Mouse (Mus musculus) forebrain, embryonic 13.5 days (tissue): ENCODE data around the gene Vill. TPM values are rescaled to one million over a fixed set of nuclear protein-coding genes. Genes with fewer than 3 reads are reported as not detected.

ENCODE experiments used
- ATAC-seq: fragments of 200-750 bp; cut with Nextera tagmentation; 2 replicates; pipeline ENCODE4 v1.8.0; 2017
- H3K27ac ChIP-seq: fragments of 300-500 bp; sonication (generic); 2 replicates; pipeline ENCODE4 v1.5.1; 2015; ENCODE audit warnings: inconsistent platforms, mild to moderate bottlenecking, moderate library complexity
- H3K27me3 ChIP-seq: fragments of 300-500 bp; sonication (generic); 2 replicates; pipeline ENCODE4 v1.6.1; 2015; ENCODE audit warnings: mild to moderate bottlenecking, inconsistent platforms
- H3K36me3 ChIP-seq: fragments of 300-500 bp; sonication (generic); 2 replicates; pipeline ENCODE4 v1.6.1; 2015; ENCODE audit warnings: mild to moderate bottlenecking, inconsistent platforms; ENCODE audit not compliant: poor library complexity, severe bottlenecking
- H3K4me1 ChIP-seq: fragments of 300-500 bp; sonication (generic); 2 replicates; pipeline ENCODE4 v1.6.1; 2015; ENCODE audit warnings: inconsistent platforms
- H3K4me2 ChIP-seq: fragments of 300-500 bp; sonication (generic); 2 replicates; pipeline ENCODE4 v1.6.1; 2015; ENCODE audit warnings: inconsistent platforms, mild to moderate bottlenecking, moderate library complexity
- H3K4me3 ChIP-seq: fragments of 300-500 bp; sonication (generic); 2 replicates; pipeline ENCODE4 v1.5.1; 2015; ENCODE audit warnings: mild to moderate bottlenecking, inconsistent platforms
- H3K9ac ChIP-seq: fragments of 300-500 bp; sonication (generic); 2 replicates; pipeline ENCODE4 v1.6.1; 2015; ENCODE audit warnings: mild to moderate bottlenecking, inconsistent platforms
- H3K9me3 ChIP-seq: fragments of 300-500 bp; sonication (generic); replicated peaks from 2 replicates; pipeline ENCODE4 v1.6.1; 2016; ENCODE audit warnings: inconsistent platforms
- WGBS: fragments of 180-500 bp; shearing (Covaris S2); methylation state at CpG from one replicate; pipeline ENCODE4 v1.1.7; 2015; 5-methylcytosine and 5-hydroxymethylcytosine counted together
- microRNA-seq: library from miRNA; unstranded; fragments of <30 nt; microRNA quantifications from one replicate; pipeline ENCODE4, GENCODE M21; 2016
- polyA plus RNA-seq: library from polyadenylated mRNA; unstranded; fragments of >200 nt; fragmentation: Nextera tagmentation; extraction: Ambion mirVana; gene quantifications from 2 replicates; pipeline ENCODE4 v1.2.1, GENCODE M21; 2015

Gene Vill
- polyA plus RNA-seq, 1 experiment from 2014 or later, result 3.9 TPM

DNA sequence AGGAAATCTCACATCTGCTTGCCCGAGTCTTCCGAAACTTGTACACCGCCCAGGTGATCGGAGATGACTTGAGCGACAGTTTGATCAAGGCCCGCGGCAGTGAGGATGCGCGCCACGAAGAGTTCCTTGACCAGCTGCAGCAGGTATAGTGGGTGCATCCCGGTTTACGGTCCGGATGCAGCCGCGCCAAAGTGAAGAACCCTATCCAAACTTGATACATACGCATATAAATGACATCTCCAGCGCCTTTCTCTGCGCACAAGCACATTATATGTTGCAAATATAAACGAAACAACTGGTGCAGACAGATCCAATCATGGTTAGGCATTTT, 50.2 kb downstream of the Vill start:
- ATAC-seq, result no peak
- 2% methylated on average over 19 of the region's 19 CpGs for WGBS

DNA sequence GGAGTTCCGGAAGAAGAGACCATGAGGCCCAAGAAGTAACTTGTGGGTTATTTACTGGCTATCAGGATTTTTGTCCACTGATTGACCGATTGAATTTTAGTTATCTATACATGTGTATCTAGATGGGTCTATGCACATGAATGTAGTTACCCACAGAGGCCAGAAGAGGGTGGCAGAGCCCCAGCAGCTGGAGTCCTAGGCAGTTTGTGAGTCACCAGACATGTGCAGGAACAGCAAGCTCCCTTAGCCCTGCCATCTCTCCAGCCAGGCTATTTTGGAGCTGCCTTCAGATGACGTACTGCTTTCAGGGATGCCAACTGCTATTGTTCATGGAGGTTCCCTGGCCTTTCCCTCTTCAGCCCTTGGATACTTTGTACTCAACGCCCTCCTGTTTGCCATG, 55.0 kb downstream of the Vill start:
- no peak for ATAC-seq
- Histone ChIP-seq H3K27ac (no peak overlapping the region), H3K4me1 (peaks cover 11% of the 10 kb centered on the region), H3K36me3 (no peaks in the 10 kb centered on the region), H3K9ac (no peak overlapping the region), H3K9me3 (no peaks in the 10 kb centered on the region), H3K4me3 (no peak overlapping the region), H3K4me2 (no peak overlapping the region), H3K27me3 (peaks cover 12% of the 10 kb centered on the region)
- 85% methylated on average over 4 of the region's 4 CpGs for WGBS

More for the DNA sequence above, 50.2 kb downstream of the Vill start:
- Histone ChIP-seq H3K9me3 (no peaks in the 10 kb centered on the region), H3K36me3 (no peaks in the 10 kb centered on the region), H3K4me2 (peak overlapping the region; percentile 84), H3K9ac (peak overlapping the region; percentile 61), H3K4me1 (peaks cover 20% of the 10 kb centered on the region), H3K27me3 (peaks cover 20% of the 10 kb centered on the region), H3K4me3 (peak overlapping the region; percentile 62), H3K27ac (no peak overlapping the region)

DNA sequence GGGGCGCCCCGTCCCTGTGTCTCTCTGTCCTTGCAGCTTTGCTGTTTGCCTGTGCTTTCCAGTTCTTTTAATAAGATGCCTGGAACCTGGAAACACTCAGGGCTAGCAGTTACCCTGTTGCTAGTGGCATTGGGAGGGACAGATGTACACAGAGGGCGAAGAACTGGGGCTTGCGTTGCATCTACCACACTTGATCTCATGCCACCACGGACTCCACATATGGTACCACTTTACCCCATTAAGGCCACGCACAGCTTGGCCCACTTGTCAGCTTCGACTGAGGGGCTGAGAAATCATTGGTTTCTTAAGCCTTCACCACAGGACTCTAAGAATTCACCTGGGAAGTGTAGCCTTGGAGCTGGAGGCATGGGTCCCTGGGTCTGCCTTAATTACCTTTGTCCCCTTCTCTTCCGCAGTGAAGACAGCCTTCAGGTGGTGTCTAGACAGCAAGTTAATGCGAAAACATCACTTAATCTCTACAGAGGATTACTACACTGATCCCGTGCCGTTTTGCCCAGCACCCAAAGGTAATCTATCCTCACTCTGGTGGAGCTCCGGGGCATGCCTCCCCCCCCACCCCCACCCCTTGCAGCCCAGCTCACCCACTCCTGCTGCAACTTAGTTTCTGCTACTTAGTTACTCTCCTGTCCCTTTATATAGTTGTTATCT, 57.2 kb downstream of the Vill start:
- no peaks in the 10 kb centered on the region for H3K36me3 ChIP-seq
- H3K27ac ChIP-seq, result no peak overlapping the region
- peaks cover 5% of the 10 kb centered on the region for H3K4me1 ChIP-seq
- 51% methylated on average over 12 of the region's 12 CpGs for WGBS
- no peak overlapping the region for H3K4me3 ChIP-seq
- H3K27me3 ChIP-seq, result no peaks in the 10 kb centered on the region
- H3K4me2 ChIP-seq, result no peak overlapping the region
- H3K9me3 ChIP-seq, result no peaks in the 10 kb centered on the region
- ATAC-seq, result no peak
- H3K9ac ChIP-seq, result no peak overlapping the region

DNA sequence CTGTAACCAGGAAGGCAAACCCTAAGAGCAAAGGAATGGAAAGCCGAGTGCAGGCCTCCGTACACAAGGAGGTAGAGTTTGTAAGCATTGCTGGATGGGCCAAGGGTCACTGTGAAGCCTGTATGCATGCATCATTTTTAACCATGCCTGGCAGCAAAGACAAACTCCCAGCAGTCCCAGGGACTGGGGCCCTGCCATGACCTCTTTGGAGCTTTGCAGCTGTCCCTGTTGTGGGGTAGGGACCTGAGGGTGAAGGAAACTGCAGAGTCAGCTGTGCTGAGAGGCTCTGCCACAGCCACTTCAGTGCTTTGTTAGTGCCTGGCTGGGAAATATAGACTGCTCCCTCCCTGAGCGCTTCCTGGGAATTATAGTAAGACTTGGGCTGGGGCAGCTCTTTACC, 58.1 kb downstream of the Vill start:
- Histone ChIP-seq H3K4me3 (no peak overlapping the region), H3K9me3 (no peaks in the 10 kb centered on the region), H3K4me2 (no peak overlapping the region), H3K27me3 (no peaks in the 10 kb centered on the region), H3K4me1 (peaks cover 5% of the 10 kb centered on the region), H3K27ac (no peak overlapping the region), H3K9ac (no peak overlapping the region), H3K36me3 (no peaks in the 10 kb centered on the region)
- 45% methylated on average over 3 of the region's 3 CpGs for WGBS
- no peak for ATAC-seq

DNA sequence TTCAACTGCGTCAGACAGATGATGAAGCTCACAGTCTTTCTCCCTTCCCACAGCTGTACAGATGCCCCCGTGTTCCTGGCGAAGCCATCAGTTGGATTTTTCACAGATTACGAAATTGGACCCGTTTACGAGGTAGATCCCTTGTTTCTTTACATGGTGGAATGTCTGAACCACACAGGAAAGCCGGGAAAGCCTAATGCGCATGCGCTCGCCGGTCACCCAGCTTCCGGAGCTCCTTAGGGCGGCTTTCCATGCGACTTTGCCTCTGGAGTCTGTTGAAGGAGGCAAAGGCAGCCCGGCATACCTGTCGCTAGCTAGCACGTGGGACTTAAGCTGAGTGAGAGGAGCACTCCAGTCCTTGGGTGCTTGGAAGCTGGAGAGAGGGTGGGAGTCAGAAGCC, 62.3 kb downstream of the Vill start:
- 88% methylated on average over 17 of the region's 17 CpGs for WGBS

DNA sequence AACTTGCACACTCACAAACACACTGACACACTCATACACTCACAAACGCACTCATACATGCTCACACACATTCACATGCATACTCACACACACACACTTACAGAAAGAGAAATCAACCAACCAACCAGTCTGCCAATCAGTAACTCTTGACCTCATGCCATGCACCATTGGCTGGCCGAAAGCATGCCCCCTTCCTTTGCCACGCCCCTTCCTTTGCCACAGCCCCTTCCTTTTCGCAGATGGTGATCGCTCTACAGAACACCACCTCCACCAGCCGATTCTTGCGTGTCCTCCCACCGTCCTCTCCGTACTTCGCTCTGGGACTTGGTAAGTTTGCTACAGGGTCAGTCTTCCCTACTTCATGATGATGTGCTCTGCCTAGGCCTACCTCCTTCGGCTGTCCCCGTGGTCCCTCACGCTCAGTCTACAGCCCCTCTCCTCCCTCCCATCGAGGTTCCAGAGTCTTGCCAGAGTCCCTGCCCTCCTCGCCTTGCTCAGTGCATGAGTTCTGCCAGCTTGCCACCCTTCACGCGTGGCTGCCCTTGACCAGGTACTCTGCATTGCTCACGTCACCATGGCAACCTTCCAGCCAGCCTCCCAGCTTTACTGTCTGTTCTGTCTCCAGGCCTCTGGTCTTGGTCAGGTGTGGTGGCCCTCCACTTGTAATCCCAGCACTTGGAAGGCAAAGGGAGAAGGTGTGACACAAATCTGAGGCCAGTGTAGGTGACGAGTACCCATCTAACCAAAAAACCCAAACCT, 67.0 kb downstream of the Vill start:
- no peak for ATAC-seq
- Histone ChIP-seq H3K36me3 (no peaks in the 10 kb centered on the region), H3K4me1 (0 out of 2 replicates have a peak, but pooled peaks cover 4% of the 10 kb centered on the region), H3K9ac (no peak overlapping the region), H3K4me2 (no peak overlapping the region), H3K27ac (no peak overlapping the region), H3K9me3 (no peaks in the 10 kb centered on the region), H3K4me3 (no peak overlapping the region), H3K27me3 (no peaks in the 10 kb centered on the region)
- WGBS, result 84% methylated on average over 19 of the region's 19 CpGs

More for the DNA sequence above, 62.3 kb downstream of the Vill start:
- H3K4me2 ChIP-seq, result no peak overlapping the region
- no peaks in the 10 kb centered on the region for H3K36me3 ChIP-seq
- no peaks in the 10 kb centered on the region for H3K27me3 ChIP-seq
- no peak for ATAC-seq
- no peaks in the 10 kb centered on the region for H3K9me3 ChIP-seq
- H3K4me1 ChIP-seq, result peaks cover 8% of the 10 kb centered on the region
- no peak overlapping the region for H3K4me3 ChIP-seq
- H3K27ac ChIP-seq, result no peak overlapping the region
- H3K9ac ChIP-seq, result no peak overlapping the region

DNA sequence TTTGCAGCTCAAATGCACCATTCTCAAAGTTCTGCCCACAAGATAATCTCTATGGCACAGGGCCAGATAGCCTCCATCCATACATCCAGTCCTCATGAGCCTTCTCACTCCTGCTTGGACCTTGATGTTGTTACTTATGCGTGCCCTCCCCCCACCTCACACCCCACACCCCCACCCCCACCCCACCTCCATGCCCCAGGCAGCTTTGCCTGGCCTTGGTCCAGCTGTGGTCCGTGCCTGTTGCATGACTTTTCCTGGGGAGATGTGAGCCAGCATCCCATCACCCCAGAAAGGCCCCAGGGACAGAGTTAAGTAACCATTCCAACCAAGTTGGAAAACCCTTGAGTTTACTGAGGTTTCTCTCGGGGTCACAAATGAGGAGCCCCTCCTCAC, 67.6 kb downstream of the Vill start:
- no peak overlapping the region for H3K27ac ChIP-seq
- 78% methylated on average over 3 of the region's 3 CpGs for whole genome bisulfite sequencing
- no peak overlapping the region for H3K4me2 ChIP-seq
- H3K36me3 ChIP-seq, result no peaks in the 10 kb centered on the region
- ATAC-seq, result no peak
- no peak overlapping the region for H3K4me3 ChIP-seq
- H3K9ac ChIP-seq, result no peak overlapping the region
- H3K27me3 ChIP-seq, result no peaks in the 10 kb centered on the region
- H3K9me3 ChIP-seq, result no peaks in the 10 kb centered on the region
- 0 out of 2 replicates have a peak, but pooled peaks cover 4% of the 10 kb centered on the region for H3K4me1 ChIP-seq

Small RNA genes within 50 kb of the gene (microRNA-seq; reads per million reads assigned to microRNA genes)
- 7.2 reads per million, percentile 20 among the genes with 10 or more reads in this experiment for gene Mir26a-1

Other genes starting within 250 kb of the Vill start
- 6.8 and 8.0 TPM in 2 replicates for gene Ctdspl, start 126.3 kb upstream of the Vill start, polyA plus RNA-seq
- 8.4 and 12.2 TPM in 2 replicates for gene Plcd1, start 40.7 kb downstream of the Vill start, polyA plus RNA-seq
- gene Dlec1, start 49.7 kb downstream of the Vill start, polyA plus RNA-seq, result 0.57 and 0.86 TPM in 2 replicates
- gene Acaa1b, start 104.3 kb downstream of the Vill start, polyA plus RNA-seq, result 1.1 and 1.3 TPM in 2 replicates
- not detected in 2 replicates for gene Gm47289, start 106.4 kb downstream of the Vill start, polyA plus RNA-seq
- gene Slc22a13, start 156.3 kb downstream of the Vill start, polyA plus RNA-seq, result not detected in 2 replicates